Mouse (Mus musculus): ENCODE measurements around the gene Gm5741.

DNA sequence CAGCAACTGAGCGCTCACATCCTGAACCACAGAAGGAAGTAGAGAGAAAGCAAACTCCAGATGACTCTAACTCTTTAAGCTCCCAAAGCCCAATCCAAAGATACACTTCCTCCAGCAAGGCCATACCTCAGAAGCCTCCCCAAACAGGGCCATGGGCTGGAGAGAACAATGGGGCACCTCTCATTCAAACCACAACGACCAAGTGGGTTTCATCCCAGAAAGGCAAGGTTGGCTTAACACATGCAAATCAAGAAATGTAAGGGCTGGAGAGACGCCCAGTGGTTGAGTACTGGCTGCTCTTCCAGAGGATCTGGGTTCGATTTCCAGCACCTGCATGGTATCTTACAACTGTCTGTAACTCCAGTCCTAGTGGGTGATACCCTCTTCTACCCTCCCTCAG, 47.7 kb upstream of the Gm5741 start:
- TF ChIP-seq CTCF (conservative IDR thresholded peaks at IDR 0.05; ENCODE audit: low read length) (no peak), POU5F1 (IDR thresholded peaks at IDR 0.05; ENCODE audit: borderline replicate concordance, low read length) (no peak)
